Mouse (Mus musculus) mouse embryonic stem cell (cell line): ENCODE results near the gene Draxin.

ENCODE experiments used
- in situ Hi-C, 2 experiments: fragments of 300-500 bp; cut with MboI; formaldehyde crosslinking; loops; 1 replicate in 1 of 2; 3 replicates in 1 of 2; pipeline ENCODE4 v1.14.3; 2019 to 2020; ENCODE audit warnings: low sequenced_read_pairs in 2 of 2, low pct_unique_long_range_greater_than_20kb in 1 of 2, mixed read lengths in 1 of 2; ENCODE audit not compliant: unreplicated experiment in 1 of 2

Draxin gene

DNA sequence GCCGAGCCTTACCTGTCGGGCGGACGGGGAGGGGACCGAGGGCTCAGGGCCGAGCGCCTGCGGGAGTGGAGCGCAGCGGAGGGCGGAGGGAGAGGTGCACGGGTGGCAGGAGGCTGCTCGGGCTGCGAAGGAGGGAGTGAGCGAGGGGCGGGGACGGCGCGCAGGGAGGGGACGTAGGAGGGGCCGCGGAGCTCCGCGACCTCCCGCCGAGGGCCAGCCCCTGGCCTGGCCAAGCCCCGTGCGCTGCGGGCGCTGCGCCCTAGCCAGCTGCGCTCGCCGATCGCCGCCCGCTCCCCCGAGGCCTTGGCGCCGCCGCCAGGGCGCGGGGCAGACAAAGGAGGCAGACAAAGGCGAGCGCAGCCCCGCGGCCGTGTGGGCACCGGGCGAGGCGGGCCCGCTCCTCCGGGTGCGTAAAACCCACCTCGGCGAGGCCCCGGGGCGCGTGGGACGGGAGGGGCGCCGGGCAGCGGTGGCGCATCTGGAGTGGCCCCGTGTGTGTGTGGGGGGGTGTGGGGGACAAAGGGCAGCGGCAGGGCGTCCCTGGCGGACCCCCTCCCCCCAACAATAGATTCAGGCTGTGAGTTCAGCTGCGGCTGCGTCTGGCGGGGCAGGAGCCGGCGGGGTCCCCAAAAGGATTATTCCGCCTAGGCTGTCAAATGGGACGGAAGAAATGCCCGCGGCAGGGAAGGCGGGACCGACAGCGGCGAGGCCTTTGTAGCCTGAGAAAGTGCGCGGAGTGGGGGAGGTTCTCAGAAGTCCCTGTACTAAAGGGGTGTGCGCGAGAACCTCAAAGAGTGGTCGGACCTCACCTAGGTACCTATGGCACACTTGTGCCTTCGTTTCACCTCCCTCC is at the start of gene Draxin:
Draxin (minus strand) TSS at position 138 of the 853 bp plus-strand sequence.
- in situ Hi-C loops = no loop called here

DNA sequence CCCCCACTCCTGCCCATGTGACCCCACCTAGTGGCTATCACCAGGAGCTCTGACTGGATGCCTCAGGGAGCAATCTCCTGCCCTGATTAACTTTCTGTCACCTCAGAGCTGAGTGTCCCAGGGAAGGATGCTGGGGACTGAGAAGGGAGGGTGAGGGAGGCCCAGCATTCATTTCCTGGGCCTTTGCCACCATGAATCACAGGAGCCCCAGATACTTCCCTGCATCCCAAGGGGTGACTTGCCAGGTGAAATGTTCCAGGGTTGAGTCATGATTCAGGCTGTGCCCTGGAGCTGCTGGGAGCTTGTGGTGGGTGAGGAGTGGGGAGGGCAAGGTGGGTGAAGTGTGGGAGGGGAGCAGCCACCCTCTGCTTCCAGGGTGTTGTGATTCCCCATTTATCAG is 47.2 kb upstream of the Draxin start:
- in situ Hi-C loops = loop anchor here in 1 of 2 experiments (10.0 kb wide), 1 partner anchor 87 kb away; no protein-coding TSS in a partner anchor

DNA sequence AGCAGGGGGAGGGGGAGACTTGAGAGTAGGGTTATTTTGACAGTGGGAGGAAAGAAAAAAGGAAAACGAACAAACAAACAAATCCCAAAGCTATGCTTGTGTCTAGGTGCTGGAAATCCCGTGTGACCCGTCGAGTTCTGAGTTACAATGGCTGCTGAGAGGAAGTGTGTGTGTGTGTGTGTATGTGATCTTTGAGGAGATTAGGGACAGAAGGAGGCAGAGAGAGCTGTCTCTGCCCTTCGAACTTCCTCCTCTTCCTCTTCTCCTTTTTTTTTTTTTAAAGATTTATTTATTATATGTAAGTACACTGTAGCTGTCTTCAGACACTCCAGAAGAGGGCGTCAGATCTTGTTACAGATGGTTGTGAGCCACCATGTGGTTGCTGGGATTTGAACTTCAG is 46.1 kb upstream of the Draxin start:
- in situ Hi-C loops = loop anchor here in 1 of 2 experiments (10.0 kb wide), 1 partner anchor 88 kb away; no protein-coding TSS in a partner anchor

DNA sequence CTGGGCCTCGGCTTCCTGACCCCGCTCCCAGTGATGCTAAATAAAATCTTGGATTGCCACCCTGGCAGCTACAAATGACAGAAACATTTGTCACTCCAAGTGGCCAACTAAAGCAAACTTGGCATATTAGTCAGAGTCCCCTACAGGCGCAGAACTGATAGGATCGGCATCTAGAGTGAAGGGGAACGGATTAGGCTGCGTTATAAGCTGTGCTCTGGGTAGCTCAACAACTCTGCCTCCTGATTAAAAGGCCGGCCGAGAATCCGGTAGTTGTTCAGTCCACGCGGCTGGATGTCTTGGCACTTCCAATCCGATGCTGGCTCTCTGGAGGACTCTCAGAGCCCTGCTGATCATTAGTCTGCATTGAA is 44.0 kb upstream of the Draxin start:
- in situ Hi-C loops = loop anchor here in 1 of 2 experiments (5.0 to 10.0 kb wide), 2 partner anchors 90 to 208 kb away; no protein-coding TSS in a partner anchor

DNA sequence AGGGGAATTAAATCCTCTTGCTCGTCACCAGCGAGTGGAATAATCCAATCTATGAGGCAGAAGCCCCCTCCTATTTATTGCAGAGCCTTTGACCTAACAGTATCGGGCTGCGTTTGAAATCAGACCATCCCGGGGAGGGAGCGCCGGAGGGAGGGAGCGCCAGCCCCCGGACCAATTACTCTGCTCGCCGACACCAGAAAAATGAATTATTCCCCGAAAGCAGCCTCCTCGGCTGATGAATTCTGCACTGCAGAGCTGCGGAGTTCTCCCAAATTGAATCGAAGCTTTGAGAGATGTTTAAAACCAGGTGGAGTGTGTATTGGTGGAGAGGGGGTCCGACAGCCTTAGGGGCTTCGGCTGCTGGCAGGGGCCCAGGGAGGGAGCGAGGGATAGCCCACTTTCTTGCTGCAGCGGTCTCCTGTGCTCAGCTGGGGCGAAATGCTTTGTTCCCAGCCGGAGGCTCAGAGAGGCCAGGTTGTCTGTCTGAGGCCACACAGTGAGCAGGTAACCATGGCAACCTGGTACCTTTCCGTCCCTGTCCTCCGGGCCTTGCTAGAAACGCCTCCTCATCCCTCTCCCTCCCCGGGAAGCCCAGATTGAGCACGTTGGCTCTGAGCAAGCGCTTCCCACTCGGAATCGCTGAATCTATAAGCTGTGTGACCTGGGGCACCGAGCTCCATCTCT is 43.5 kb upstream of the Draxin start:
- in situ Hi-C loops = loop anchor here in 1 of 2 experiments (5.0 to 10.0 kb wide), 2 partner anchors 91 to 208 kb away; no protein-coding TSS in a partner anchor

DNA sequence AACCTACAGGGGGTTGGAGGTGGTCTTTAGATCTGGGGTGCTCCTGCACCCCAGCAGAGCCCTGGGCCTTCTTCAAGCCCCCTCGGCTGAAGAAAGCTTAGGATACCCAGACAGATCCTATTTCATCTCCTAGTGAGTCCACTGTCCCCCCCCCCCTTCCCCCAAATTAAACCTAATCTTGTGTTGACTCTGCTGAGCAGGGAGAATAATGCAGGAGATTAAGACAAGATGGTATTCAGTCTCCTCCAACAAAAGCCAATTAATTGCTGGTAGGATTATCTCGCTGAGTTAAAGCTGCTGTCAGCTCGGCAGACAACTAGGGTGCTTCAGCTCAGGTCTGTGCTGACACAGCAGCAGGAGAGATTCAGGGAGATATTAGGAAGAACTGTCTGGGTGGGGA is 40.8 kb upstream of the Draxin start:
- in situ Hi-C loops = loop anchor here in 1 of 2 experiments (5.0 to 10.0 kb wide), 2 partner anchors 94 to 211 kb away; no protein-coding TSS in a partner anchor

DNA sequence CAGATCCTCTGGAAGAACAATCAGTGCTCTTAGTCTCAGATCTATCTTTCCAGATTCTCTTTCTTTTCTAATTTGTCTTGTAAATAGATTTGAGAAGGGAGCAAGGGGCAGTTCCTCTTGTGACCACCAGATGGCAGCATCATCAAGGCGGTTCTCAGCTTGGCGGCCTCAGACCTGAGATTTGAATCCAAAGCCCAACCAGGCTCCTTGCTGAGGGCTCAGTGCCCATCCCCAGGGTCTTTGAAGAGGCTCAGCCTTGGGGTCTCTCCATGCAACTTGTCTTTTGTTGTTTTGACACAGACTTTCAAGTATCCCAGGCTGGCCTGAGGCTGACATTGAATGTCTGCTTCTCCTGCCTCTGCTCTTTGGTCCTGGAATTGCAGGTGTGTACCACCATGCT is 40.3 kb upstream of the Draxin start:
- in situ Hi-C loops = loop anchor here in 1 of 2 experiments (5.0 to 10.0 kb wide), 2 partner anchors 94 to 211 kb away; no protein-coding TSS in a partner anchor

DNA sequence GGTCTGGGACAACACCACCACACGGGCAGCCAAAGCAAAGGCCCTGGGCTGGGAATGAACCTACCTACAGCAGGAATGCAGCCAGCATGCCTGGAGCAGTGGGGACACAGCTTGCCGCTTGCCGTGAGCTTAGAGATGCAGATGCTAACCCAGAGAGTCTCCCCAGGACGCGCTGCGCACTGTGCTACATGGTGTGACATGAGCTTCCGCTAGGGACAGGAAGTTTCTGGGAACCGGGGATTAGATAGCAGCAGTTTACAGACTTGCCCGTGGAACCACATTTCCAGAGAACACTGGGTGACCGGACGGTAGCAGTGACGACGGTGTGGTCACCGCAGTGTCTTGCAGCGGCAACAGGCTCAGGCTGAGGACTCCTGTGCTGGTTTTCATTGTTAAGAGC is 39.1 kb upstream of the Draxin start:
- in situ Hi-C loops = loop anchor here in 1 of 2 experiments (10.0 kb wide), 1 partner anchor 55 kb away; no protein-coding TSS in a partner anchor

DNA sequence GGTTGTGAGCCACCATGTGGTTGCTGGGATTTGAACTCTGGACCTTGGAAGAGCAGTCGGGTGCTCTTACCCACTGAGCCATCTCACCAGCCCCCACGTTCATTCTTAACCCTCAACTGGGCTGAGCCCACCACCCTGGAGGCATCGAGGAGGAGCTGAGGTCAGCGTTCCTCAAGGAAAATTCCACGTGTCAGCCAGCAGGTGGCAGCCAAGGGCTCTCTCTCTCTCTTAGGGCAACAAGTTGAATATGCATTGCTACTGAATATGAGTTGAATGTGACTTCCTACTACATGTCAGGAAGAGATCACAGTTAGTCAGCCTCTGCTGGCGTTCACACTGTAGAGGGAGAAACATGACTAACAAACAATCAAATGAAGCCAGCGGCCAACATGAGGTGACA is 37.8 kb upstream of the Draxin start:
- in situ Hi-C loops = loop anchor here in 1 of 2 experiments (10.0 kb wide), 1 partner anchor 53 kb away; no protein-coding TSS in a partner anchor

DNA sequence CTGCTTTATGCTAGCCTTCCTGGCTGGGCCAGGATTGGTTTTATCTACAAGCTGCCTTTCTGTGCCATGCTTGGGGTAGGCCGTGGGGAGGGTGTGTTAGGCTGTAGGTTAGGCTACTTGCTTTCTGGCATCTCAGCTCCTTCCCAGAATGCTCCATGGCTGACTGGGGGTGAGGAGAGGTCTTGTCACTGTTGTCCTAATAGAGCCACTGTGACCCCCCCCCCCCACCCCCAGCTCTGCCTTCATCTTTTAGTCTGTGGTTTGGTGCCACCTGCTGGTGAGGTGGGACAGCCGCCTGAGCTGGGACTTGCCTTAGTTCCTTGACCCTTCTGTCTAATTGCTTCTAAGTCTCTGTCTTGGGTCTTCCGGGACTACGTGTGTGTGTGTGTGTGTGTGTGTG is 36.5 kb upstream of the Draxin start:
- in situ Hi-C loops = loop anchor here in 1 of 2 experiments (10.0 kb wide), 1 partner anchor 52 kb away; no protein-coding TSS in a partner anchor

DNA sequence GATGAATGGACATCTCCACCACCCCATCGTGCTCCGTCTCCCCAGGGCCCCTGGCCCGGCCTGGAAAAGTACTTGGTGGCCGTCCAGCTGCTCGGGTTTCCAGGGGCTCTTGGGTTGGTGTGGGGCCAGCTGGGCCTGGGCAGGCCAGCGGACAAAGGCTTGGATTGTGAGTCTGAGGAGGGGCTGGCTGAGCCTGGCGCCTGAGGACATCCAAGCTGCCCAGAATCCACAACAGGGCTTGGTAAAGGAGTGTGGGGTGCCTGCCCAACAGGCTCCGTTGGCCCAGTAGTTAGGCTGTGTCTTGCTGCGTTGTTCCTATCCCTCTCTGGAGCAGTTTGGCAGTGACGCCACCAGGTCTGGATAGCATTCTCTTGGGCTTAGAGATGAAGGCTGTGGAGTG is 35.9 kb upstream of the Draxin start:
- in situ Hi-C loops = loop anchor here in 1 of 2 experiments (10.0 kb wide), 1 partner anchor 52 kb away; no protein-coding TSS in a partner anchor

DNA sequence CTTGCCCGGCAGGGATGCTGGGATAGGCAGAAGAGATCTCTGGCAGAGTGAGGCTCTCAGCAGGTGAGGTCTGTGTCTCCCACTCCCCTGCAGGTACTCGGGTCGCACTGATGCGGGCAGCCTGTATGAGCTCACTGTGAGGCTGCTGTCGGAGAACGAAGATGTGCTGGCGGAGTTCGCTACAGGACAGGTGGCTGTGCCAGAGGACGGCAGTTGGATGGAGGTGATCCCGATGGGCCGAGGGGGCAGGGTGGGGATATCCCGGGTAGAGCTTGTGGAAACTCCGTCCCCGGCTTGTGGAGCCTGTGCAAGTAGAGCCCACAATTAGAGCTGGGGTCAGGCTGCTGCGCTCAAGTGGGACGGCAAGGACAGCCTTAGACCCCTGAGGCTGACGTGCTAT is 35.1 kb upstream of the Draxin start:
- in situ Hi-C loops = loop anchor here in 1 of 2 experiments (10.0 kb wide), 1 partner anchor 51 kb away; no protein-coding TSS in a partner anchor

DNA sequence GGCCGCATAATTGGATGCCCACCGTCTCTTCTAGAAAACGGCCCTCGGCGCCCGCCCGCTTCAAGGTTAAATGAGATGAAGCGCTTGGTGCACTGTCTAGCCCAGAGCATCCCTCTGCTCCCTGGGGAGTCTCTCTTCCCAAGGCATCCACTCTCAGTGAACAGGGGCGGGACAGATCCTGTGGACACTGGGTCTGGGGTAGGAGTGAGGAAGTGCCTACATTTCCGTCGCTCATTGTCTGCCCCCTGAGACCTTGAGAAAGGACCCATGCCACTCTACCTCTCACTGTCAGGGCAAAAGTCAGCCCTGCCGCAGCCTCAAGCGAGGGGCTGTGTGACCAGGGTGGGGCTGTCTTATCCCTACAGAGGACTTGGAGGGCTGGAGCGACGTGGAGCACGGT is 34.0 kb upstream of the Draxin start:
- in situ Hi-C loops = loop anchor here in 1 of 2 experiments (10.0 kb wide), 1 partner anchor 50 kb away; no protein-coding TSS in a partner anchor

DNA sequence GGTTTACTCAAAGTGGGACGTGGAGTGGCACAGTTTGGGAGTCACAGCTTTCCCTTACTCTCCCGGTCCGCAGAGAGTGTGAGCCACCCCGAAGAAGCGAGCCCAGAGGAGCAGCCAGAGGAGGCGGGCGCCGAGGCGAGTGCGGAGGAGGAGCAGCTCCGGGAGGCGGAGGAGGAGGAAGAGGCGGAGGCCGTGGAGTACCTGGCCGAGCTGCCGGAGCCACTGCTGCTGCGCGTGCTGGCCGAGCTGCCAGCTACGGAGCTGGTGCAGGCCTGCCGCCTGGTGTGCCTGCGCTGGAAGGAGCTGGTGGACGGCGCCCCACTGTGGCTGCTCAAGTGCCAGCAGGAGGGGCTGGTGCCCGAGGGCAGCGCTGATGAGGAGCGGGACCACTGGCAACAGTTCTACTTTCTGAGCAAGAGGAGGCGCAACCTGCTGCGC is 33.5 kb upstream of the Draxin start:
- in situ Hi-C loops = loop anchor here in 1 of 2 experiments (10.0 kb wide), 1 partner anchor 49 kb away; no protein-coding TSS in a partner anchor

DNA sequence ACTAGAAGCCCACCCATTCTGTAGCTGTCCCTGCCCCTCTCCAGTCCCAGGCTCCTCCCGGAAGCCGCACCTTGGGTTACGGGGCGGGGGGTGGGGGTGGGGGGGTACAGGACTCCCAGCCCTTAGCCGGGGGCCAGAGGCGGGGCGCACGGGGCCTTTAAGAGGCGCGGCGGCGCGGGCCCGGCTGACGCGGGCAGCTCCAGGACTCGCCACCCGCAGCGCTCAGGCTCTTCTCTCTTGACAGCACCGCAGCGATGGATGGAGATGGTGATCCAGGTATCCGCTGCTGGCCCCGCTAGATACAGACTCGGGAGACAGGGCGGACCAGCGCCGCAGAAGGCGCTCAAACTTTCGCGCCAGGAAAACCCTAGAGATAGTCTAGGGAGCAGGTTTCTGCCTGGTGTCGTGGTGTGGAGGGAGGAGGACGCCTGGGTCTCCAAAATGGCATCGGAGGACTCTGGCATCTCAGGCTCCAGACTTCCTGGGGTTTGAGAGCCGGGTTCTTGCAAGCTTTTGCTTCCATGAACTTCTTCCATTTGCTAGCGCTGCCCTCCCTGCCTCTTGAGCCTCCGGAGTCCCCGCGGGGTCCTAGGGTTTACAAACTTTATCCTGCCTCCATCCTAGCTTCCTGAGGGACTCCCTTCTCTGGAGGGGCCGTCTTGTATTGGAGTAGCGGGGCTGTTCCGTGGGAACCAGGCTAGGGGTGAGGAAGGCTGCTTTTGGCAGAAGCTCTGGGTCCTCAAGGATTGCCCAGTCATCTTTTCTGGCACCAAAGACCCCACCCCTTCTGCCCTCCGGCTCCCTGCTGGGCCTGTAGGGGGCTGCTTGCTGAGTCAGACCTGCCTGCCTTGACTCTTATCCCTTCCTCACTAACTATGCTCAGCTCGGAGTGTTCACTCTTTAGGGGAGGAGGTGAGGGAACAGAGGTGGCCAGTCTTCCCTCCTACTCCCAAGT is 30.2 kb upstream of the Draxin start, which contains the start of the genes Fbxo44 and Fbxo2:
Fbxo44 (minus strand) TSS at position 47 of the 955 bp plus-strand sequence.
Fbxo2 (plus strand) TSS at position 186 of the 955 bp plus-strand sequence.
- in situ Hi-C loops = loop anchor here in 1 of 2 experiments (10.0 kb wide), 1 partner anchor 46 kb away; no protein-coding TSS in a partner anchor

DNA sequence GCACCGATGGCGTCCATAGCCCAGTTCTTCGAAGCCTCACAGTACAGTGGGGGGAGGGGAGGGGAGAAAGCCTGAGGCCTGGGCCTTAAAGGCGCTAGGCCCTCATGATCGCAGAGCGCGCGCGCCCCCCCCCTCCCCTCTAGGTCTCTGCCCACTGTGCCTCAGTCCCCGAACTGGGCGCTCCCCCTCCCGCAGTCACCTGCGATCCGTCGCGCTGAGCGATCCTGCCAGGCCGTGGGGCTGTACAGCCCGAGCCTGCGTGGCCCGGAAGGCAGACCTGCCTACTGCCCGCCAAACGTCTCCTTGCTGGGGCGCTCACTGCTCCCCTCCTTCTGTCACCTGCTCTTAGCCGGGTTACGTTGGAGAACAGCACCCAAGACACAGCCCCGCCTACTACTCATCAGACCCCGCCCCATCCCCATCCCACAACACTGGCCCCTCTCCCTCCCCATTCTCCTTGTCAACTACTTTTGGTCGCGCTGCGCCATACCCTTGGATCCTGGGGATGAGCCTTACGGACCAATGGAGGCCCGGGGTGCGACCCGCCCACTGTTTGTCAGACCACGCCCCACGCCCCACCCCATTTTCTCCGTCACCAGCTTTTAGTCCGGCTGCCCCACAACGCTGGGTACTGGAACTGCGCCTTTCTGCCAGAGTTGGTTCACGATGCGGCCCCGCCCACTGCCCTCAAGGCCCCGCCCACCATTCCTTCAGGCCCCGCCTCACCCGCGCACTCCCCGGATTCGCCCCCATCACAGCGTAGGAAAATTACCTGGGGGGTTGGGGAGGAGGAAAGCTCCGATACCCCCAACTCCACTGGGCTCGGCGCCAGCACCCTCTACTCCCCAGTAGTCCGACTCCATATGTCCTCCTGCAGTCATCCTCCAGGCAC is 29.3 kb upstream of the Draxin start:
- in situ Hi-C loops = loop anchor here in 1 of 2 experiments (10.0 kb wide), 1 partner anchor 45 kb away; no protein-coding TSS in a partner anchor
